Mouse (Mus musculus): ENCODE data around the gene Efcab11. TPM values are rescaled to one million over a fixed set of nuclear protein-coding genes. Genes with fewer than 3 reads are reported as not detected.

The Efcab11 gene
- polyA plus RNA-seq, 1 experiment from 2014 or later: 18.6 TPM

GRCm38 (mm10) chr12:99780396-99780795 is 103.8 kb downstream of the Efcab11 start:
- H3K27me3 ChIP-seq (ENCODE audit: control insufficient read depth, insufficient read depth, low read length): no peaks in the 10 kb centered on the region
- no peaks in the 10 kb centered on the region for H3K36me3 ChIP-seq (ENCODE audit: control insufficient read depth, insufficient read depth, low read length)
- H3K9me3 ChIP-seq (ENCODE audit: control insufficient read depth, low read length): no peaks in the 10 kb centered on the region
- ATAC-seq (ENCODE audit: insufficient read depth, low FRiP score, low TSS enrichment) (no peak), DNase-seq (ENCODE audit: low spot score) (no peak)
- no peak overlapping the region for H3K27ac ChIP-seq (ENCODE audit: low read depth, low read length)
- whole genome bisulfite sequencing: 82% methylated on average over 3 of the region's 3 CpGs
- no peaks in the 10 kb centered on the region for H3K4me1 ChIP-seq (ENCODE audit: control insufficient read depth, insufficient read depth, low read length)
- no peak overlapping the region for H3K4me3 ChIP-seq (ENCODE audit: low read depth, low read length)
- H3K4me2 ChIP-seq (ENCODE audit: low read depth): no peak overlapping the region
- no peak overlapping the region for H3K9ac ChIP-seq (ENCODE audit: low read length)

GRCm38 (mm10) chr12:99779908-99780307 is 104.3 kb downstream of the Efcab11 start:
- ATAC-seq (ENCODE audit: insufficient read depth, low FRiP score, low TSS enrichment): no peak
- H3K4me2 ChIP-seq (ENCODE audit: low read depth): no peak overlapping the region
- no peak overlapping the region for H3K4me3 ChIP-seq (ENCODE audit: low read depth, low read length)
- H3K9ac ChIP-seq (ENCODE audit: low read length): no peak overlapping the region
- 80% methylated on average over 7 of the region's 7 CpGs for WGBS
- H3K36me3 ChIP-seq (ENCODE audit: control insufficient read depth, insufficient read depth, low read length): no peaks in the 10 kb centered on the region
- H3K9me3 ChIP-seq (ENCODE audit: control insufficient read depth, low read length): no peaks in the 10 kb centered on the region
- no peaks in the 10 kb centered on the region for H3K4me1 ChIP-seq (ENCODE audit: control insufficient read depth, insufficient read depth, low read length)
- no peak for DNase-seq (ENCODE audit: low spot score)
- H3K27me3 ChIP-seq (ENCODE audit: control insufficient read depth, insufficient read depth, low read length): no peaks in the 10 kb centered on the region
- no peak overlapping the region for H3K27ac ChIP-seq (ENCODE audit: low read depth, low read length)

GRCm38 (mm10) chr12:99776497-99777139 is 107.6 kb downstream of the Efcab11 start:
- Histone ChIP-seq H3K4me2 (ENCODE audit: low read depth) (no peak overlapping the region), H3K9ac (ENCODE audit: low read length) (no peak overlapping the region), H3K27ac (ENCODE audit: low read depth, low read length) (no peak overlapping the region), H3K36me3 (ENCODE audit: control insufficient read depth, insufficient read depth, low read length) (no peaks in the 10 kb centered on the region), H3K27me3 (ENCODE audit: control insufficient read depth, insufficient read depth, low read length) (no peaks in the 10 kb centered on the region), H3K4me1 (ENCODE audit: control insufficient read depth, insufficient read depth, low read length) (no peaks in the 10 kb centered on the region), H3K4me3 (ENCODE audit: low read depth, low read length) (no peak overlapping the region), H3K9me3 (ENCODE audit: control insufficient read depth, low read length) (no peaks in the 10 kb centered on the region)
- WGBS: 73% methylated on average over 8 of the region's 8 CpGs
- ATAC-seq (ENCODE audit: insufficient read depth, low FRiP score, low TSS enrichment) (no peak), DNase-seq (ENCODE audit: low spot score) (no peak)

- Histone ChIP-seq H3K4me1 (ENCODE audit: control insufficient read depth, insufficient read depth, low read length) (no peaks in the 10 kb centered on the region), H3K9ac (ENCODE audit: low read length) (no peak overlapping the region), H3K4me3 (ENCODE audit: low read depth, low read length) (no peak overlapping the region), H3K36me3 (ENCODE audit: control insufficient read depth, insufficient read depth, low read length) (no peaks in the 10 kb centered on the region), H3K4me2 (ENCODE audit: low read depth) (no peak overlapping the region), H3K9me3 (ENCODE audit: control insufficient read depth, low read length) (no peaks in the 10 kb centered on the region), H3K27ac (ENCODE audit: low read depth, low read length) (no peak overlapping the region), H3K27me3 (ENCODE audit: control insufficient read depth, insufficient read depth, low read length) (no peaks in the 10 kb centered on the region)
- DNase-seq (ENCODE audit: low spot score) (no peak), ATAC-seq (ENCODE audit: insufficient read depth, low FRiP score, low TSS enrichment) (no peak)
- WGBS: 89% methylated on average over 2 of the region's 2 CpGs
These were observed 109.4 kb downstream of the Efcab11 start for GRCm38 (mm10) chr12:99774864-99775263.

- Histone ChIP-seq H3K4me2 (ENCODE audit: low read depth) (no peak overlapping the region), H3K9me3 (ENCODE audit: control insufficient read depth, low read length) (no peaks in the 10 kb centered on the region), H3K4me3 (ENCODE audit: low read depth, low read length) (no peak overlapping the region), H3K36me3 (ENCODE audit: control insufficient read depth, insufficient read depth, low read length) (no peaks in the 10 kb centered on the region), H3K9ac (ENCODE audit: low read length) (no peak overlapping the region), H3K27me3 (ENCODE audit: control insufficient read depth, insufficient read depth, low read length) (no peaks in the 10 kb centered on the region), H3K4me1 (ENCODE audit: control insufficient read depth, insufficient read depth, low read length) (no peaks in the 10 kb centered on the region), H3K27ac (ENCODE audit: low read depth, low read length) (no peak overlapping the region)
- WGBS: 77% methylated on average over 5 of the region's 5 CpGs
- no peak for DNase-seq (ENCODE audit: low spot score)
- ATAC-seq (ENCODE audit: insufficient read depth, low FRiP score, low TSS enrichment): no peak
These were observed 110.5 kb downstream of the Efcab11 start for GRCm38 (mm10) chr12:99773636-99774193.

DNA sequence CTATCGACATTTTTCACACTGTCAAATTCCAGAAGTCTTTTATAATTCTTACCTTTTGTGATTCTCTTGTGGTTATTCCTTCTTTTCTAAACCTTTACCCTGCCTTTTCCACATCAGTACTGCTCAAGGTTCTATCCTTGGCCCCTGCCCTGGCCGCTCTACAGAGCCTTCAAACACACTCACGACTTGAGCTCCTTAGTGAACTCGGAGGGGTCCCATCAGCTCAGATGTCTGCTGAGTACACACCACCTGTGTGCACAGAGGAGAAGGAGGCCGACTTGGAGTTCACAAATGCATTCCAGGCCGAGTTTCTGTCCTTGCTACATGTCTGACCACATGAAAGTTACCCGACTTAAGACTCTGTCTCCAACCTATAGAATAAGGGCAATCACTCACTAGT is 113.2 kb downstream of the Efcab11 start:
- Histone ChIP-seq H3K27me3 (ENCODE audit: control insufficient read depth, insufficient read depth, low read length) (no peaks in the 10 kb centered on the region), H3K4me1 (ENCODE audit: control insufficient read depth, insufficient read depth, low read length) (no peaks in the 10 kb centered on the region), H3K9ac (ENCODE audit: low read length) (no peak overlapping the region), H3K4me2 (ENCODE audit: low read depth) (no peak overlapping the region), H3K36me3 (ENCODE audit: control insufficient read depth, insufficient read depth, low read length) (no peaks in the 10 kb centered on the region), H3K4me3 (ENCODE audit: low read depth, low read length) (no peak overlapping the region), H3K27ac (ENCODE audit: low read depth, low read length) (no peak overlapping the region), H3K9me3 (ENCODE audit: control insufficient read depth, low read length) (no peaks in the 10 kb centered on the region)
- ATAC-seq (ENCODE audit: insufficient read depth, low FRiP score, low TSS enrichment) (no peak), DNase-seq (ENCODE audit: low spot score) (no peak)
- 89% methylated on average over 7 of the region's 7 CpGs for WGBS

- no peak for ATAC-seq (ENCODE audit: insufficient read depth, low FRiP score, low TSS enrichment)
- Histone ChIP-seq H3K9me3 (ENCODE audit: control insufficient read depth, low read length) (no peaks in the 10 kb centered on the region), H3K9ac (ENCODE audit: low read length) (no peak overlapping the region), H3K36me3 (ENCODE audit: control insufficient read depth, insufficient read depth, low read length) (no peaks in the 10 kb centered on the region), H3K27ac (ENCODE audit: low read depth, low read length) (no peak overlapping the region), H3K4me3 (ENCODE audit: low read depth, low read length) (no peak overlapping the region), H3K4me2 (ENCODE audit: low read depth) (no peak overlapping the region), H3K27me3 (ENCODE audit: control insufficient read depth, insufficient read depth, low read length) (no peaks in the 10 kb centered on the region), H3K4me1 (ENCODE audit: control insufficient read depth, insufficient read depth, low read length) (no peaks in the 10 kb centered on the region)
- DNase-seq (ENCODE audit: low spot score): no peak
- WGBS: 98% methylated on average over 3 of the region's 3 CpGs
These were observed 114.6 kb downstream of the Efcab11 start for GRCm38 (mm10) chr12:99769626-99770025.

GRCm38 (mm10) chr12:99767691-99768090 is 116.5 kb downstream of the Efcab11 start:
- WGBS: 93% methylated on average over 11 of the region's 11 CpGs
- Histone ChIP-seq H3K27me3 (ENCODE audit: control insufficient read depth, insufficient read depth, low read length) (no peaks in the 10 kb centered on the region), H3K4me3 (ENCODE audit: low read depth, low read length) (no peak overlapping the region), H3K36me3 (ENCODE audit: control insufficient read depth, insufficient read depth, low read length) (no peaks in the 10 kb centered on the region), H3K9me3 (ENCODE audit: control insufficient read depth, low read length) (no peaks in the 10 kb centered on the region), H3K4me2 (ENCODE audit: low read depth) (no peak overlapping the region), H3K4me1 (ENCODE audit: control insufficient read depth, insufficient read depth, low read length) (no peaks in the 10 kb centered on the region), H3K9ac (ENCODE audit: low read length) (no peak overlapping the region), H3K27ac (ENCODE audit: low read depth, low read length) (no peak overlapping the region)
- ATAC-seq (ENCODE audit: insufficient read depth, low FRiP score, low TSS enrichment): no peak
- no peak for DNase-seq (ENCODE audit: low spot score)

DNA sequence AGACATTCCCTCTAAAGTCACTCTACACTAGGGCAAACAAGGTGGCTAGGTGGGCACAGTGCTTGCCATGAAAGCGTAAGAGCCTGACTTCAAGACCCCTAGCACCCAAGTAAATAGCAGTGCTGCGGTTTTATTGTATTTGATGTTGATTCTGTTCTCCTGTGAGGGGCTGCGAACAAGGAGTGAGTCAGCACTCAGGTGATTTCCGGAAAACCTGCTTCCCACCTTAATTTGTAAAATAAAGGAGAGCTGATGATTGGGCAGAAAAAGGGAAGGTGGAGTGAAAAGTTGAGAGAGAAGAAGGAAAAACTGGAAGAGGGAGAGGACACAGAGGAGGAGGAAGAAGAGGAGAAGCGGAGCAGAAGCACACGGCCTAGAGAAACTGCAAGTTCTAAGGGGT is 118.3 kb downstream of the Efcab11 start:
- no peak for ATAC-seq (ENCODE audit: insufficient read depth, low FRiP score, low TSS enrichment)
- H3K9me3 ChIP-seq (ENCODE audit: control insufficient read depth, low read length): no peaks in the 10 kb centered on the region
- H3K27me3 ChIP-seq (ENCODE audit: control insufficient read depth, insufficient read depth, low read length): no peaks in the 10 kb centered on the region
- no peak overlapping the region for H3K4me3 ChIP-seq (ENCODE audit: low read depth, low read length)
- H3K36me3 ChIP-seq (ENCODE audit: control insufficient read depth, insufficient read depth, low read length): no peaks in the 10 kb centered on the region
- DNase-seq (ENCODE audit: low spot score): no peak
- H3K4me1 ChIP-seq (ENCODE audit: control insufficient read depth, insufficient read depth, low read length): no peaks in the 10 kb centered on the region
- no peak overlapping the region for H3K4me2 ChIP-seq (ENCODE audit: low read depth)
- H3K9ac ChIP-seq (ENCODE audit: low read length): no peak overlapping the region
- H3K27ac ChIP-seq (ENCODE audit: low read depth, low read length): no peak overlapping the region
- WGBS: 88% methylated on average over 6 of the region's 6 CpGs

Measured in neural tube, embryonic 11.5 days (tissue).